Mouse (Mus musculus) embryonic fibroblast, embryonic 13.5 days (primary cell): ENCODE measurements around the gene Anxa5. TPM values are rescaled to one million over a fixed set of nuclear protein-coding genes. Genes with fewer than 3 reads are reported as not detected.

ENCODE experiments used
- H3K27ac ChIP-seq: 2 replicates; pipeline ENCODE4 v1.5.1; 2012; ENCODE audit warnings: low read length, control low read depth, inconsistent platforms; ENCODE audit not compliant: insufficient read depth
- H3K4me1 ChIP-seq: 2 replicates; pipeline ENCODE4 v1.6.1; 2011; ENCODE audit warnings: low read length; ENCODE audit not compliant: control insufficient read depth, insufficient read depth
- H3K4me3 ChIP-seq: 2 replicates; pipeline ENCODE4 v1.5.1; 2011; ENCODE audit warnings: mild to moderate bottlenecking, control low read depth, low read length; ENCODE audit not compliant: insufficient read depth
- CTCF ChIP-seq: IDR thresholded peaks from 2 replicates; pipeline ENCODE4 v1.5.1; 2011; ENCODE audit warnings: mild to moderate bottlenecking, control low read depth, low read length, moderate library complexity, borderline replicate concordance; ENCODE audit not compliant: insufficient read depth
- POLR2A ChIP-seq: IDR thresholded peaks from 2 replicates; pipeline ENCODE4 v1.6.1; 2011; ENCODE audit warnings: low read depth, mild to moderate bottlenecking, control low read depth, low read length, moderate library complexity
- polyA plus RNA-seq: library from polyadenylated mRNA; stranded (reverse); fragments of >200 nt; gene quantifications from 2 replicates; pipeline ENCODE4 v1.2.4, GENCODE M21; 2011; ENCODE audit warnings: low read depth; ENCODE audit not compliant: missing spikeins, insufficient read length

Gene Anxa5
- polyA plus RNA-seq, 1 experiment, result 593 TPM

GRCm38 (mm10) chr3:36474938-36475483 is 683 bp downstream of the Anxa5 start:
- peak overlapping the region; percentile 92 for H3K27ac ChIP-seq
- TF ChIP-seq CTCF (no peak), POLR2A (no peak; the same call in 1 of the 2 replicates)
- H3K4me3 ChIP-seq, result peak overlapping the region; percentile 96
- peaks cover 14% of the 10 kb centered on the region for H3K4me1 ChIP-seq

- TF ChIP-seq CTCF (no peak), POLR2A (no peak)
- Histone ChIP-seq H3K4me1 (peaks cover 18% of the 10 kb centered on the region), H3K27ac (peak overlapping the region; percentile 92), H3K4me3 (peak overlapping the region; percentile 96)
These were observed 1.3 kb downstream of the Anxa5 start for GRCm38 (mm10) chr3:36474421-36474820.

- H3K4me3 ChIP-seq, result peak overlapping the region; percentile 49
- H3K27ac ChIP-seq, result no peak overlapping the region
- peaks cover 16% of the 10 kb centered on the region for H3K4me1 ChIP-seq
- TF ChIP-seq CTCF (no peak), POLR2A (no peak)
These were observed 2.5 kb downstream of the Anxa5 start for GRCm38 (mm10) chr3:36473222-36473621.

GRCm38 (mm10) chr3:36471856-36472255 is 3.8 kb downstream of the Anxa5 start:
- H3K4me3 ChIP-seq, result peak overlapping the region; percentile 43
- H3K4me1 ChIP-seq, result peaks cover 20% of the 10 kb centered on the region
- no peak for TF ChIP-seq POLR2A
- TF ChIP-seq CTCF, result no peak
- no peak overlapping the region for H3K27ac ChIP-seq

- TF ChIP-seq CTCF (no peak), POLR2A (no peak)
- Histone ChIP-seq H3K4me3 (no peak overlapping the region), H3K4me1 (peaks cover 25% of the 10 kb centered on the region), H3K27ac (peak overlapping the region; percentile 3; the same call in 1 of the 2 replicates)
These were observed 6.8 kb downstream of the Anxa5 start for GRCm38 (mm10) chr3:36468871-36469270.

- Histone ChIP-seq H3K4me3 (no peak overlapping the region), H3K4me1 (peaks cover 25% of the 10 kb centered on the region), H3K27ac (peak overlapping the region; percentile 66)
- TF ChIP-seq CTCF (no peak), POLR2A (no peak)
These were observed 8.1 kb downstream of the Anxa5 start for GRCm38 (mm10) chr3:36467632-36468031.

GRCm38 (mm10) chr3:36465538-36465937 is 10.2 kb downstream of the Anxa5 start:
- no peak overlapping the region for H3K27ac ChIP-seq
- peaks cover 21% of the 10 kb centered on the region for H3K4me1 ChIP-seq
- TF ChIP-seq CTCF (no peak), POLR2A (no peak)
- no peak overlapping the region for H3K4me3 ChIP-seq

- no peak overlapping the region for H3K27ac ChIP-seq
- H3K4me1 ChIP-seq, result peaks cover 10% of the 10 kb centered on the region; the same call in 1 of the 2 replicates
- TF ChIP-seq CTCF (no peak), POLR2A (no peak)
- H3K4me3 ChIP-seq, result no peak overlapping the region
These were observed 13.3 kb downstream of the Anxa5 start for GRCm38 (mm10) chr3:36462348-36462747.

- no peak for TF ChIP-seq POLR2A
- no peak for TF ChIP-seq CTCF
- no peak overlapping the region for H3K4me3 ChIP-seq
These were observed 13.9 kb downstream of the Anxa5 start for GRCm38 (mm10) chr3:36461819-36462218.

GRCm38 (mm10) chr3:36460717-36461116 is 15.0 kb downstream of the Anxa5 start:
- no peaks in the 10 kb centered on the region; the same call in 1 of the 2 replicates for H3K4me1 ChIP-seq
- TF ChIP-seq POLR2A, result no peak
- TF ChIP-seq CTCF, result no peak
- no peak overlapping the region for H3K27ac ChIP-seq
- H3K4me3 ChIP-seq, result no peak overlapping the region

More at GRCm38 (mm10) chr3:36461819-36462218, 13.9 kb downstream of the Anxa5 start:
- no peak overlapping the region for H3K27ac ChIP-seq
- H3K4me1 ChIP-seq, result peaks cover 6% of the 10 kb centered on the region; the same call in 1 of the 2 replicates

GRCm38 (mm10) chr3:36455566-36455965 is 20.1 kb downstream of the Anxa5 start:
- TF ChIP-seq POLR2A (no peak), CTCF (no peak)
- H3K4me1 ChIP-seq, result peaks cover 13% of the 10 kb centered on the region
- no peak overlapping the region for H3K27ac ChIP-seq
- H3K4me3 ChIP-seq, result no peak overlapping the region
